Mouse (Mus musculus) stomach, postnatal 0 days (tissue): ENCODE measurements at regions not wholly inside any gene's neighbourhood (a gene's known extent, or its start where the extent isn't known, plus 50 kb on each side); places are given as distances from the start of the nearest gene placed in this dataset.

ENCODE experiments used
- ATAC-seq: fragments of 200-750 bp; cut with Nextera tagmentation; 2 replicates; pipeline ENCODE4 v1.8.0; 2017; ENCODE audit not compliant: low FRiP score, low TSS enrichment
- DNase-seq: peaks from one replicate; pipeline ENCODE4 v3.0.0-alpha.2; 2016; ENCODE audit warnings: low spot score
- H3K27ac ChIP-seq: fragments of 300-500 bp; sonication (generic); replicated peaks from 2 replicates; pipeline ENCODE4 v1.5.1; 2014; ENCODE audit warnings: mild to moderate bottlenecking, control low read depth
- H3K27me3 ChIP-seq: fragments of 300-500 bp; sonication (generic); 2 replicates; pipeline ENCODE4 v1.6.1; 2014; ENCODE audit warnings: low read length; ENCODE audit not compliant: control insufficient read depth, insufficient read depth
- H3K36me3 ChIP-seq: fragments of 300-500 bp; sonication (generic); 2 replicates; pipeline ENCODE4 v1.6.1; 2014; ENCODE audit warnings: low read length, mixed read lengths; ENCODE audit not compliant: control insufficient read depth, insufficient read depth
- H3K4me1 ChIP-seq: fragments of 300-500 bp; sonication (generic); replicated peaks from 2 replicates; pipeline ENCODE4 v1.6.1; 2014; ENCODE audit warnings: antibody characterized with exemption; ENCODE audit not compliant: control insufficient read depth, insufficient read depth
- H3K4me2 ChIP-seq: fragments of 300-500 bp; sonication (generic); replicated peaks from 2 replicates; pipeline ENCODE4 v1.6.1; 2014; ENCODE audit warnings: low read depth, mild to moderate bottlenecking, control low read depth, moderate library complexity
- H3K4me3 ChIP-seq: fragments of 300-500 bp; sonication (generic); 2 replicates; pipeline ENCODE4 v1.5.1; 2014; ENCODE audit warnings: low read depth, low read length, control low read depth
- H3K9ac ChIP-seq: fragments of 300-500 bp; sonication (generic); 2 replicates; pipeline ENCODE4 v1.6.1; 2014; ENCODE audit warnings: mild to moderate bottlenecking, low read length, control low read depth, mixed read lengths
- H3K9me3 ChIP-seq: fragments of 300-500 bp; sonication (generic); 2 replicates; pipeline ENCODE4 v1.6.1; 2016; ENCODE audit warnings: low read length; ENCODE audit not compliant: control insufficient read depth
- CTCF ChIP-seq: IDR thresholded peaks from 2 replicates; pipeline ENCODE4 v1.5.1; 2016; ENCODE audit warnings: antibody characterized with exemption, low read depth, mild to moderate bottlenecking, moderate library complexity
- EP300 ChIP-seq: optimal IDR thresholded peaks from 2 replicates; pipeline ENCODE3; 2016; ENCODE audit warnings: antibody characterized with exemption
- WGBS: fragments of 180-500 bp; shearing (Covaris S2); extraction: QIAGEN DNeasy Blood & Tissue Kit; methylation state at CpG from one replicate; pipeline ENCODE4 v1.1.7; 2014; 5-methylcytosine and 5-hydroxymethylcytosine counted together

- no peaks in the 10 kb centered on the region for H3K36me3 ChIP-seq
- ATAC-seq (no peak), DNase-seq (no peak)
- no peaks in the 10 kb centered on the region for H3K9me3 ChIP-seq
- H3K4me1 ChIP-seq = no peaks in the 10 kb centered on the region
- no peak overlapping the region for H3K4me3 ChIP-seq
- no peak overlapping the region for H3K27ac ChIP-seq
- TF ChIP-seq CTCF (no peak), EP300 (no peak)
- WGBS = 68% methylated on average over 6 of the region's 6 CpGs
- no peaks in the 10 kb centered on the region for H3K27me3 ChIP-seq
- no peak overlapping the region for H3K9ac ChIP-seq
- H3K4me2 ChIP-seq = no peak overlapping the region
These were observed 243.9 kb upstream of the Rag2 start for GRCm38 (mm10) chr2:101380595-101380994.

GRCm38 (mm10) chr2:101415002-101415401 lies 209.5 kb upstream of the Rag2 start:
- H3K9ac ChIP-seq = no peak overlapping the region
- 93% methylated on average over 1 of the region's 1 CpGs for WGBS
- no peaks in the 10 kb centered on the region for H3K9me3 ChIP-seq
- H3K27ac ChIP-seq = no peak overlapping the region
- no peaks in the 10 kb centered on the region for H3K4me1 ChIP-seq
- H3K4me3 ChIP-seq = no peak overlapping the region
- no peak overlapping the region for H3K4me2 ChIP-seq
- ATAC-seq = no peak
- no peaks in the 10 kb centered on the region for H3K36me3 ChIP-seq
- TF ChIP-seq EP300 (no peak), CTCF (no peak)
- no peaks in the 10 kb centered on the region for H3K27me3 ChIP-seq
- no peak for DNase-seq

DNA sequence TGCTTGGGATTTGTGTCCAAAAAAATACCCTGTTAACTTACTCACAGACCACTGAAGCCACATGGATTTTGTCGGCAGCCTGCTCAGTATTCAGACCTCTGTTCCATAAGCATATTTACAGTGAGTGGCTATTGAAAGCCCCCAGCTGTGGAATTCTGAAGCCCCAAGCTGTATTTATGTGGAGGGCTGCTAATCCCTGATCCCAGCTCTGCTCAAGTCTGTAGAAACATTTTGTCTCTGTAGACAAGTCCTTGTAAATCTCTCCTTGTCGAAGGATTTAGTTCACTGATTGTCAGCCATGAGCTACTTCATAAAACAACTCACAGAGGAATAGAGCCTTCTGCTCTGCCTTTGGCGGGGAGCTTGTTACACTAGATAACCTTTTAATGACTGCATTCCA lies 207.8 kb upstream of the Rag2 start:
- DNase-seq (no peak), ATAC-seq (no peak)
- 33% methylated on average over 3 of the region's 3 CpGs for WGBS
- no peaks in the 10 kb centered on the region for H3K9me3 ChIP-seq
- no peak overlapping the region for H3K27ac ChIP-seq
- H3K36me3 ChIP-seq = no peaks in the 10 kb centered on the region
- H3K27me3 ChIP-seq = no peaks in the 10 kb centered on the region
- H3K4me1 ChIP-seq = no peaks in the 10 kb centered on the region
- H3K4me3 ChIP-seq = no peak overlapping the region
- H3K9ac ChIP-seq = no peak overlapping the region
- no peak overlapping the region for H3K4me2 ChIP-seq
- TF ChIP-seq CTCF (no peak), EP300 (no peak)

DNA sequence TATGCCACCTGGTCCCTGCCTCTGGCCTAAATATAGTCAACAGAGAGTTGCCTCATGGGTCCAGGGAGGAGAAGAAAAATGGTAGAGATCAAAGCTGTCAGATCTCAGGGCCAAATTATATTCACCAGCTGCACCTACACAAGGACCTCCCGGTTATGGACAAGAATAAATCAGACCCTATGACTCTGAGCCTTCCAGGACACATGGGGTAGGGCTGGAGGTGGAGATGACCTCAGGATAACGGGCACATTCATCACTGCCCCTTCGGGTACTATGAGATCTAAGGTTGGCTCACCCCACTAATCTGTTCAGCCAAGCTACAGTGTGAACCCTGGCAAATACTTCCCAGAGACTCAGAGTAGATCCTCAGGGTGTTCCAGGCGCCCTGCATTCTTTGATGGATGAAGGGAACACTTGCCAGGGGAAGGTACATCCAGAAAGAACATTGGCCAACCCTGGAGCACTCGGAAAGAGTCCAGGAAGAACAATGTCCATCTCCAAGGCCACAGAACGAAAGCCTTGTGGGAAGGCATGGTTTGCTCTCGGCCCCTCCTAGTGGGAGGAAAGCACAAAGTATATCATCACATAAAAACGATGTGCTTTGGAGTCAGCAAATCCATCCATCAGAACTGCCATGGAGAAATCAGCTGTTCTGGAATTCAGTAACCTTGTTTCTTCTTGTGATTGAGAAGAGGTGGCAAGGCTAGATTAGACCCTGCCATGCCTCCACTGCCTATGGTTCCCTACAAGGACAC lies 191.2 kb upstream of the Rag2 start:
- no peak overlapping the region for H3K4me2 ChIP-seq
- no peaks in the 10 kb centered on the region for H3K27me3 ChIP-seq
- no peak overlapping the region for H3K27ac ChIP-seq
- no peak overlapping the region for H3K4me3 ChIP-seq
- no peaks in the 10 kb centered on the region for H3K36me3 ChIP-seq
- ATAC-seq (no peak), DNase-seq (no peak)
- TF ChIP-seq EP300 (no peak), CTCF (no peak)
- H3K4me1 ChIP-seq = no peaks in the 10 kb centered on the region
- 61% methylated on average over 8 of the region's 8 CpGs for WGBS
- H3K9me3 ChIP-seq = no peaks in the 10 kb centered on the region
- H3K9ac ChIP-seq = no peak overlapping the region

GRCm38 (mm10) chr2:101440231-101440630 lies 184.3 kb upstream of the Rag2 start:
- TF ChIP-seq CTCF (no peak), EP300 (no peak)
- H3K36me3 ChIP-seq = no peaks in the 10 kb centered on the region
- DNase-seq (no peak), ATAC-seq (no peak)
- no peak overlapping the region for H3K9ac ChIP-seq
- H3K4me2 ChIP-seq = no peak overlapping the region
- H3K4me3 ChIP-seq = no peak overlapping the region
- WGBS = 41% methylated on average over 5 of the region's 5 CpGs
- no peaks in the 10 kb centered on the region for H3K4me1 ChIP-seq
- no peaks in the 10 kb centered on the region for H3K9me3 ChIP-seq
- H3K27me3 ChIP-seq = no peaks in the 10 kb centered on the region
- H3K27ac ChIP-seq = no peak overlapping the region

DNA sequence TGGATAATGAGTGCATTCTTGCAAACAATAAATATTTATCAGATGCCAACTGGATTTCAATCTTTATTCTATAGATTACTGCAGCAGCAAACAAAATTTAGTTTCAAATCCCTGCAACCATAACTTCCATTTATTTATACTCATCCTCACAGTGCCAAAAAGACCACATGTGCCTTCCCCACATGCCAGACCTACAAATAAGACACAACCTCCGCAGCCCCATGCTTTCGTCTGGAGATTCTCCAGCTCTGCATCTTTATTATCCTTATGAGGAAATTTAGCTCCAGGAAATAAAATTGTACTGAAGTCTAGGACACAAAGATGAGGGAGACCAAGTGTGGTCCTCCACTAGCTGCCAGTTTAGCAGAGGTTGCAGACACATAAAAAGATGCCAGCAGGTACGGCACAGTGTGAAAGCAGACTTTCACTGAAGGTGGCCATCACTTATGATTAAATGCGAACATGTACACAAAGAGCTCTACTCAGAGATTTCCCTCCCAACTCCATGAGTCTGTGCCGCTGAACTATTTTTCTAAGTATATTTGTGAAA lies 183.4 kb upstream of the Rag2 start:
- no peak overlapping the region for H3K4me3 ChIP-seq
- WGBS = 66% methylated on average over 5 of the region's 5 CpGs
- no peak for DNase-seq
- no peaks in the 10 kb centered on the region for H3K36me3 ChIP-seq
- H3K4me1 ChIP-seq = no peaks in the 10 kb centered on the region
- ATAC-seq = no peak
- no peak overlapping the region for H3K9ac ChIP-seq
- H3K9me3 ChIP-seq = no peaks in the 10 kb centered on the region
- H3K27ac ChIP-seq = no peak overlapping the region
- no peaks in the 10 kb centered on the region for H3K27me3 ChIP-seq
- no peak overlapping the region for H3K4me2 ChIP-seq
- TF ChIP-seq CTCF (no peak), EP300 (no peak)
